Mouse (Mus musculus): ENCODE measurements around the gene Sik3. TPM values are rescaled to one million over a fixed set of nuclear protein-coding genes. Genes with fewer than 3 reads are reported as not detected.

Sik3 gene
- polyA plus RNA-seq, 1 experiment from 2014 or later = 5.0 TPM

GRCm38 (mm10) chr9:46032190-46032589 is 19.6 kb downstream of the Sik3 start:
- H3K4me2 ChIP-seq (ENCODE audit: low read depth, low read length) = no peak overlapping the region
- no peak overlapping the region for H3K27ac ChIP-seq (ENCODE audit: low read depth)

GRCm38 (mm10) chr9:46033058-46033457 is 20.4 kb downstream of the Sik3 start:
- no peak overlapping the region for H3K9ac ChIP-seq (replicated peaks)
- no peaks in the 10 kb centered on the region for H3K9me3 ChIP-seq (ENCODE audit: low read length)
- H3K27ac ChIP-seq (ENCODE audit: low read depth) = peak overlapping the region; percentile 24; the same call in 1 of the 2 replicates
- no peak overlapping the region for H3K4me2 ChIP-seq (ENCODE audit: low read depth, low read length)
- H3K4me1 ChIP-seq (ENCODE audit: insufficient read depth) = peaks cover 21% of the 10 kb centered on the region
- 58% methylated on average over 1 of the region's 1 CpGs for WGBS (ENCODE audit: insufficient replicate concordance)
- peaks cover 2% of the 10 kb centered on the region; the same call in 1 of the 2 replicates for H3K36me3 ChIP-seq (replicated peaks; ENCODE audit: insufficient read depth, low read length)
- H3K4me3 ChIP-seq (ENCODE audit: low read depth, low read length) = no peak overlapping the region
- TF ChIP-seq EP300 (IDR thresholded peaks at IDR 0.05; ENCODE audit: low read depth) = no peak
- TF ChIP-seq CTCF (IDR thresholded peaks at IDR 0.05; ENCODE audit: low read depth) = no peak
- H3K27me3 ChIP-seq (ENCODE audit: insufficient read depth, low read length) = no peaks in the 10 kb centered on the region
- DNase-seq (no peak), ATAC-seq (no peak)

More at GRCm38 (mm10) chr9:46032190-46032589, 19.6 kb downstream of the Sik3 start:
- ATAC-seq (no peak), DNase-seq (no peak)
- no peak for TF ChIP-seq EP300 (IDR thresholded peaks at IDR 0.05; ENCODE audit: low read depth)
- TF ChIP-seq CTCF (IDR thresholded peaks at IDR 0.05; ENCODE audit: low read depth) = no peak
- Histone ChIP-seq H3K9ac (replicated peaks) (no peak overlapping the region), H3K9me3 (ENCODE audit: low read length) (no peaks in the 10 kb centered on the region), H3K36me3 (replicated peaks; ENCODE audit: insufficient read depth, low read length) (peaks cover 2% of the 10 kb centered on the region; the same call in 1 of the 2 replicates), H3K27me3 (ENCODE audit: insufficient read depth, low read length) (no peaks in the 10 kb centered on the region), H3K4me3 (ENCODE audit: low read depth, low read length) (no peak overlapping the region), H3K4me1 (ENCODE audit: insufficient read depth) (peaks cover 22% of the 10 kb centered on the region)
- WGBS (ENCODE audit: insufficient replicate concordance) = 72% methylated on average over 6 of the region's 6 CpGs

- no peaks in the 10 kb centered on the region for H3K27me3 ChIP-seq (ENCODE audit: insufficient read depth, low read length)
- H3K9me3 ChIP-seq (ENCODE audit: low read length) = no peaks in the 10 kb centered on the region
- DNase-seq = no peak
- H3K27ac ChIP-seq (ENCODE audit: low read depth) = 0 out of 2 replicates have a peak overlapping the region, but pooled peaks have one; percentile 24
- ATAC-seq = no peak
- H3K4me3 ChIP-seq (ENCODE audit: low read depth, low read length) = no peak overlapping the region
- peaks cover 19% of the 10 kb centered on the region for H3K4me1 ChIP-seq (ENCODE audit: insufficient read depth)
- peaks cover 2% of the 10 kb centered on the region; the same call in 1 of the 2 replicates for H3K36me3 ChIP-seq (replicated peaks; ENCODE audit: insufficient read depth, low read length)
- H3K9ac ChIP-seq (replicated peaks) = no peak overlapping the region
- TF ChIP-seq EP300 (IDR thresholded peaks at IDR 0.05; ENCODE audit: low read depth) (no peak), CTCF (IDR thresholded peaks at IDR 0.05; ENCODE audit: low read depth) (no peak)
- WGBS (ENCODE audit: insufficient replicate concordance) = 36% methylated on average over 3 of the region's 3 CpGs
- no peak overlapping the region for H3K4me2 ChIP-seq (ENCODE audit: low read depth, low read length)
These were observed 21.2 kb downstream of the Sik3 start for GRCm38 (mm10) chr9:46033862-46034261.

- H3K4me1 ChIP-seq (ENCODE audit: insufficient read depth) = peaks cover 16% of the 10 kb centered on the region
- 72% methylated on average over 9 of the region's 9 CpGs for WGBS (ENCODE audit: insufficient replicate concordance)
- H3K9ac ChIP-seq (replicated peaks) = no peak overlapping the region
- no peaks in the 10 kb centered on the region for H3K9me3 ChIP-seq (ENCODE audit: low read length)
- TF ChIP-seq EP300 (IDR thresholded peaks at IDR 0.05; ENCODE audit: low read depth) (no peak), CTCF (IDR thresholded peaks at IDR 0.05; ENCODE audit: low read depth) (no peak)
- no peaks in the 10 kb centered on the region for H3K27me3 ChIP-seq (ENCODE audit: insufficient read depth, low read length)
- no peak overlapping the region for H3K4me2 ChIP-seq (ENCODE audit: low read depth, low read length)
- no peak for DNase-seq
- H3K27ac ChIP-seq (ENCODE audit: low read depth) = no peak overlapping the region
- no peak overlapping the region for H3K4me3 ChIP-seq (ENCODE audit: low read depth, low read length)
- H3K36me3 ChIP-seq (replicated peaks; ENCODE audit: insufficient read depth, low read length) = peaks cover 2% of the 10 kb centered on the region; the same call in 1 of the 2 replicates
- ATAC-seq = no peak
These were observed 22.8 kb downstream of the Sik3 start for GRCm38 (mm10) chr9:46035290-46035871.

GRCm38 (mm10) chr9:46036881-46037280 is 24.3 kb downstream of the Sik3 start:
- ATAC-seq (no peak), DNase-seq (no peak)
- TF ChIP-seq CTCF (IDR thresholded peaks at IDR 0.05; ENCODE audit: low read depth) = no peak
- no peak for TF ChIP-seq EP300 (IDR thresholded peaks at IDR 0.05; ENCODE audit: low read depth)
- Histone ChIP-seq H3K4me3 (ENCODE audit: low read depth, low read length) (no peak overlapping the region), H3K27me3 (ENCODE audit: insufficient read depth, low read length) (no peaks in the 10 kb centered on the region), H3K9me3 (ENCODE audit: low read length) (no peaks in the 10 kb centered on the region), H3K4me1 (ENCODE audit: insufficient read depth) (peaks cover 11% of the 10 kb centered on the region), H3K4me2 (ENCODE audit: low read depth, low read length) (no peak overlapping the region), H3K27ac (ENCODE audit: low read depth) (no peak overlapping the region), H3K9ac (replicated peaks) (no peak overlapping the region), H3K36me3 (replicated peaks; ENCODE audit: insufficient read depth, low read length) (0 out of 2 replicates have a peak, but pooled peaks cover 2% of the 10 kb centered on the region)
- WGBS (ENCODE audit: insufficient replicate concordance) = 92% methylated on average over 8 of the region's 8 CpGs

- TF ChIP-seq CTCF (IDR thresholded peaks at IDR 0.05; ENCODE audit: low read depth) = no peak
- no peak for TF ChIP-seq EP300 (IDR thresholded peaks at IDR 0.05; ENCODE audit: low read depth)
- no peaks in the 10 kb centered on the region for H3K9me3 ChIP-seq (ENCODE audit: low read length)
- ATAC-seq = no peak
- H3K4me3 ChIP-seq (ENCODE audit: low read depth, low read length) = no peak overlapping the region
- 89% methylated on average over 13 of the region's 13 CpGs for WGBS (ENCODE audit: insufficient replicate concordance)
- H3K4me2 ChIP-seq (ENCODE audit: low read depth, low read length) = no peak overlapping the region
- DNase-seq = no peak
- peaks cover 1% of the 10 kb centered on the region; the same call in 1 of the 2 replicates for H3K4me1 ChIP-seq (ENCODE audit: insufficient read depth)
- no peaks in the 10 kb centered on the region for H3K27me3 ChIP-seq (ENCODE audit: insufficient read depth, low read length)
- H3K36me3 ChIP-seq (replicated peaks; ENCODE audit: insufficient read depth, low read length) = 0 out of 2 replicates have a peak, but pooled peaks cover 2% of the 10 kb centered on the region
- no peak overlapping the region for H3K27ac ChIP-seq (ENCODE audit: low read depth)
- H3K9ac ChIP-seq (replicated peaks) = no peak overlapping the region
These were observed 26.2 kb downstream of the Sik3 start for GRCm38 (mm10) chr9:46038786-46039185.

All from liver, postnatal 0 days (tissue).